Mouse (Mus musculus): ENCODE data around the gene 1300017J02Rik. TPM values are rescaled to one million over a fixed set of nuclear protein-coding genes. Genes with fewer than 3 reads are reported as not detected.

1300017J02Rik gene
- polyA plus RNA-seq, 1 experiment from 2014 or later = 2.9 TPM

DNA sequence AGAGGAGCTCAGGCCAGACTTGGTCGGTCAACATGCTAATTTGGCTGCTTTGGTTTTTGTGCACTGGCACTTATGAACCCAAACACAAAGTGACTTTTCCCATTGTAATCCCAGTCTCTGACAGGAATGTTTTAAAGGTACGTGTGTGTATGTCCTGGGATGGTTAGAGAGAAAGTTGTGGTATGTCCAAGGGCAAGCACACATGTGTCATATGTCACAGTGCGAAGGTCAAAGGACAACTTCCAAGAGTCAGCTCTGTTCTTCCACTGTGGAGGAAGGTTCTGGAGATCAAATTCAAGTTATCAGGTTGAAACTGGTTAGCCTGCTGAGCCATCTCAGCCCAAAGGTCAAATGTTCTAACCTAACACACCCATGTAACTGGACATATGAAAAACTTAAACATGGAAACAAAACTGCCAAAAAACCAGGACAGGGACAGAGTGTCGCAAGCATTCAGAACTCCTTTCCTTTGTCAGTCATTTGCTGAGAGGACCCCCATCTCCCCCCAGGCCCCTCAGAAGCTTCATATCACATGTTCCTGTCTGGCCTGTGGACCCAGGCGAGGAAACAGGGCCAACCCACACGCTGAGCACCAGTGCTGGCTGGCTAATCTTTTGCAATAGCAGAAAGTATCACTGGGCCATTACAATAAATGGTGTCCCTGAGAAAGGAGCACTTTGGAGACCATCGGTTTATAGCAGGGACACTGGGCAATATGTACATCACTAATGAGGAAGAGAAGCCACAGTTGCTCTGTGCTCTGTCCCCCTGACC is 72.5 kb downstream of the 1300017J02Rik start:
- Histone ChIP-seq H3K4me1 (replicated peaks; ENCODE audit: control insufficient read depth, insufficient read depth, low read length) (no peaks in the 10 kb centered on the region), H3K4me2 (ENCODE audit: low read depth, low read length, severe bottlenecking) (no peak overlapping the region), H3K27me3 (ENCODE audit: control insufficient read depth, insufficient read depth, low read length) (no peaks in the 10 kb centered on the region), H3K27ac (ENCODE audit: low read depth, low read length) (no peak overlapping the region), H3K36me3 (ENCODE audit: control insufficient read depth, insufficient read depth, low read length) (no peaks in the 10 kb centered on the region), H3K9me3 (ENCODE audit: control insufficient read depth, low read length) (no peaks in the 10 kb centered on the region), H3K4me3 (ENCODE audit: low read depth, low read length) (no peak overlapping the region), H3K9ac (ENCODE audit: low read length) (no peak overlapping the region)
- ATAC-seq (replicated peaks; ENCODE audit: low FRiP score) = no peak
- DNase-seq (ENCODE audit: low spot score) = no peak
- WGBS = 85% methylated on average over 7 of the region's 7 CpGs

DNA sequence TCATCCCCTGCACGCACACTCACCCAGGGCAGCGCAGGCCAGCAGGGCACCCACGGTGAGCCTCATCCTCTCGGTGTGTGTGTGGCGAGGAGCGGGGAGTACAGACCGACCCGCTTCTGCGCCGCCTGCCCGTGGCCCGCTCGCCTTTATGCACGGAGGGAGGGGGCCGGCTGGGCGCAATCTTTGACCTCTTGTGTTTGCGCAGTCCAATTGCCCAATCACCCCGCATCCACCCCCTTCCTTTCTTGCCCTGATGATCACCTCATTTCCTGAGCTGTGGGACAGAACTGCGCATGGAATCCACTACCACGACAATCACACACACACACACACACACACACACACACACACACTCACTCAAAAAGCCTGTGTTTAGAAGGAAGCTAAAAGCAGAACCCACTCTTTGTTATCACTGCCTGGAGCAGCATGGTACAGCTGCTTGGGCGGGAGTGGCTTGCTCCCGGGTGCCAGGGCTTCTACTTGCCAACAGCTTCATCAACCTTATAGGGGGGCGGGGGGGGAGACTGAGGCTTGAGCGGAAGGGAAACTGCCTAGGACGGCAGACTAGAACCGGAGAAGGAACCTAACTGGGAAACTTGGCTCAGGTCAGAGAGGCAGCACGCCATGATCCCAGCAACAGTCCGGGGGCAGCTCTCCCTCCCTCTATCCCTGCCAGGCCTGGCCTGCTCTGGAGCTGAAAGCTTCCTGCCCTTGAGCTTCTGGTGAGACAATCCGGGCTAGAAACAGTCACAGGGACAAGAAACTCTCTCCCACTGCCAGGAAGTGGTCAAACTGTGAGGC is 74.5 kb downstream of the 1300017J02Rik start, which contains the start of the genes Gm20425 and Trf:
Gene Gm20425, minus strand, starts transcription at position 157 of the 801 bp plus-strand sequence.
Gene Trf, minus strand, starts transcription at position 294 of the 801 bp plus-strand sequence.
- DNase-seq (ENCODE audit: low spot score) = peak; percentile 60
- WGBS = 70% methylated on average over 29 of the region's 29 CpGs
- Histone ChIP-seq H3K36me3 (ENCODE audit: control insufficient read depth, insufficient read depth, low read length) (no peaks in the 10 kb centered on the region), H3K27ac (ENCODE audit: low read depth, low read length) (no peak within 1 kb of the TSS), H3K4me3 (ENCODE audit: low read depth, low read length) (no peak within 1 kb of the TSS), H3K27me3 (ENCODE audit: control insufficient read depth, insufficient read depth, low read length) (no peaks in the 10 kb centered on the region), H3K9me3 (ENCODE audit: control insufficient read depth, low read length) (no peaks in the 10 kb centered on the region), H3K9ac (ENCODE audit: low read length) (no peak within 1 kb of the TSS), H3K4me1 (replicated peaks; ENCODE audit: control insufficient read depth, insufficient read depth, low read length) (no peaks in the 10 kb centered on the region), H3K4me2 (ENCODE audit: low read depth, low read length, severe bottlenecking) (0 out of 2 replicates have a peak within 1 kb of the TSS, but pooled peaks have one; percentile 21)
- no peak for ATAC-seq (replicated peaks; ENCODE audit: low FRiP score)

DNA sequence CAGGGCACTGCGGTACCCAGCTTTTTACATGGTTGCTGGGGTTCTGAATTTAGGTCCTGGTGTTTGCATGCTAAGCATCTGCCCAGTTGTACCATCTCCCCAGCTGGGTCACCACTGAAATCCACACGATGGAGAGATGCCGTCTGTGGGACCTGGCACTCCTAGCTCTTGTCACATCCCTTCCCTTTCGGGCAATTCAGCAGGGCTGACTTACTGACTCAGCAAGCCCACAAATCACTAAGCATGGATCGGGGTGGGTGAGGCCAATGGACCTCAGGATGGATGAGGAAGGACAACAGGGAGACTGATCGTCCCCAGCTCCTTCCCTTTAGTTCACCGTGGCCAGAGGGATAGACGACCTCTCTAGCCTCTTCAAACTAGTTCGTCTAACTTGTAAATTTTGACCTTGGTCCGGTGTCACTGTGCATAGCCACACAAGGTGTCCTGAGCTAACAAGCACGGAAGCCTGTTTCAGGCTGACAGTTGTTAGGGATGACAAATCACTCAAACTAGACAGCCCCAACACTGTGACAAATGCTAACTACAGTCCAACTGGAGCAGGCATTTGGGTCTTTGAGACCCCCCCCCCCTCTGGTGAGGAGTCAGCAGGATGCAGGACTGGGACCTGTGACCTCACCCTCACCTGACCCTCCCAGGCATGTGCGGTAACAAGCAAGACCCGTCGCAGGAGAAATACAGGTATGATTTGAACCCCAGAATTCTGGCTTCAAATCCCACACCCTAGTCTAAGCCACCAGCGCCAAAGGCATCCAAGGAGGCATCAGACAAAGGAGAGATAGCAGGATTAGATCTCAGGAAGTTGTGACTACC is 75.6 kb downstream of the 1300017J02Rik start:
- Histone ChIP-seq H3K9me3 (ENCODE audit: control insufficient read depth, low read length) (no peaks in the 10 kb centered on the region), H3K27me3 (ENCODE audit: control insufficient read depth, insufficient read depth, low read length) (no peaks in the 10 kb centered on the region), H3K36me3 (ENCODE audit: control insufficient read depth, insufficient read depth, low read length) (no peaks in the 10 kb centered on the region), H3K27ac (ENCODE audit: low read depth, low read length) (no peak overlapping the region), H3K4me2 (ENCODE audit: low read depth, low read length, severe bottlenecking) (no peak overlapping the region), H3K4me1 (replicated peaks; ENCODE audit: control insufficient read depth, insufficient read depth, low read length) (no peaks in the 10 kb centered on the region), H3K9ac (ENCODE audit: low read length) (no peak overlapping the region), H3K4me3 (ENCODE audit: low read depth, low read length) (no peak overlapping the region)
- 86% methylated on average over 15 of the region's 15 CpGs for WGBS
- ATAC-seq (replicated peaks; ENCODE audit: low FRiP score) = no peak
- DNase-seq (ENCODE audit: low spot score) = no peak

DNA sequence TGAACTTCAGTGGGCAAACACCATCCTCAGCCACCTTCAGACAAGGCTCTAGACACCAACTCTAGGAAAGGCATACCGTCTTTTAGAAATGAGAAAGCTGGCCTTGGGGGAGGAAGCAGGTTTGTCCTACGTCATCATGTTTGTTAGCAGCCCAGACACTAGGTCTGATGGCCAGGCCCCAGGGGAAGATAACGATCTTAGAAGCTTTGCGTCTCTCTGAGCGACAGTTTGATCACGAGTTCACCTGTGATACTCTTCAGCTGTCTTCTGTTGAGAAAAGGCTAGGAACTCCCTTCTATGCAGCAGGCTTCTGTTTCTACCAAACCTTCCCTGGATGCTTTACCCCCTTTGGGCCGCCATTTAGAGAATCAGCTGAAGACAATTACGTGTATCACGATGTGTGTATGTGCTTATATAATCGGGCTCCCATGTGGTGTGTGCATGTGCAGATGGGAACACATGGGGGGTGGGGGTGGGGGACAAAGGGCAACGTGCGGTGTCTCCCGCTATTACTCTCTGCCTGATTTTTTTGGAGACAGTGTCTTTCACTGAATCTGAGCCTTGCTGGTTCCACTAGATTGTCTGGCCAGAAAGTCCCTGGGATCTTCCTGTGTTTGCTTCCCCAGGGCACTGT is 76.4 kb downstream of the 1300017J02Rik start:
- H3K4me3 ChIP-seq (ENCODE audit: low read depth, low read length) = no peak overlapping the region
- H3K36me3 ChIP-seq (ENCODE audit: control insufficient read depth, insufficient read depth, low read length) = no peaks in the 10 kb centered on the region
- DNase-seq (ENCODE audit: low spot score) (no peak), ATAC-seq (replicated peaks; ENCODE audit: low FRiP score) (no peak)
- H3K9ac ChIP-seq (ENCODE audit: low read length) = no peak overlapping the region
- H3K9me3 ChIP-seq (ENCODE audit: control insufficient read depth, low read length) = no peaks in the 10 kb centered on the region
- no peaks in the 10 kb centered on the region for H3K4me1 ChIP-seq (replicated peaks; ENCODE audit: control insufficient read depth, insufficient read depth, low read length)
- no peaks in the 10 kb centered on the region for H3K27me3 ChIP-seq (ENCODE audit: control insufficient read depth, insufficient read depth, low read length)
- H3K27ac ChIP-seq (ENCODE audit: low read depth, low read length) = no peak overlapping the region
- H3K4me2 ChIP-seq (ENCODE audit: low read depth, low read length, severe bottlenecking) = no peak overlapping the region
- 89% methylated on average over 13 of the region's 13 CpGs for WGBS

DNA sequence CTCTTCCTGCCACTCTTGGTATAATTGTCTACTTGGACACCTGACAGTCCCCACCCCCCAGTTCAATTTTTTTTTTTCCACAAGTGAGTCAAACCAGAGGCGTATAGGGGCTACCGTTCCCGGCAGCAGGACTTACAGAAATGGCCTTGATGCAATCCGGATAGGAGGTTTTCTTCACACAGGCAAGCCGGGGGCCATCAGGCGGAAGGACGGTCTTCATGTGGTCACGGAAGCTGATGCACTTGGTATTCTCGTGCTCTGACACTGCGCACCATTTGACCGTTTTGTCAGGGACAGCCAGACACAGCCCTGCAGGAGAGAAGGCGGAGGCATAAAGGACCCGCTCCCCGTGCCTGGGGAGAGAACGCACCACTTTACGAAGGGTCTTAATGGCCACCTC is 77.1 kb downstream of the 1300017J02Rik start:
- H3K4me3 ChIP-seq (ENCODE audit: low read depth, low read length) = no peak overlapping the region
- no peak overlapping the region for H3K4me2 ChIP-seq (ENCODE audit: low read depth, low read length, severe bottlenecking)
- no peak overlapping the region for H3K9ac ChIP-seq (ENCODE audit: low read length)
- no peak overlapping the region for H3K27ac ChIP-seq (ENCODE audit: low read depth, low read length)
- 88% methylated on average over 16 of the region's 16 CpGs for WGBS
- no peaks in the 10 kb centered on the region for H3K36me3 ChIP-seq (ENCODE audit: control insufficient read depth, insufficient read depth, low read length)
- ATAC-seq (replicated peaks; ENCODE audit: low FRiP score) (no peak), DNase-seq (ENCODE audit: low spot score) (no peak)
- no peaks in the 10 kb centered on the region for H3K4me1 ChIP-seq (replicated peaks; ENCODE audit: control insufficient read depth, insufficient read depth, low read length)
- no peaks in the 10 kb centered on the region for H3K9me3 ChIP-seq (ENCODE audit: control insufficient read depth, low read length)
- H3K27me3 ChIP-seq (ENCODE audit: control insufficient read depth, insufficient read depth, low read length) = no peaks in the 10 kb centered on the region

DNA sequence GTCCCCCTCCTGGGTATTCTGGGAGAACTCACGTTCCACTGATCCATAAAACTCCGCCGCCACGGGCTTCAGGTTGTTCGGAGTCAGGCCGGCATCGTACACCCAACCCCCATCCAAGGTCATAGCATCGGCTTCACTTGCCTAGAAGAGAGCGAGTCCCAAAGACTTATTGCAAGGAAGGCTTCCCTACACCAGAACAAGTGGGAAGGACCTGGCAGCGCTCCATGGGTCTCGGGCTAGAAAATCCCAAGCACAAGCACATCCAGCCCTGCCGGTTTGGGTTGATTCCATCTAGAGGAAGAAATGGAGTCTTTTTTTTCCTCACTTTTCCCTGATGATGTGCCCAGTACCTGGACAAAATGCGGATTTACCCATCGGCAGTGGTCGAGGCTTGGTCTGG is 78.1 kb downstream of the 1300017J02Rik start:
- Histone ChIP-seq H3K27me3 (ENCODE audit: control insufficient read depth, insufficient read depth, low read length) (no peaks in the 10 kb centered on the region), H3K9ac (ENCODE audit: low read length) (no peak overlapping the region), H3K36me3 (ENCODE audit: control insufficient read depth, insufficient read depth, low read length) (no peaks in the 10 kb centered on the region), H3K9me3 (ENCODE audit: control insufficient read depth, low read length) (no peaks in the 10 kb centered on the region), H3K4me1 (replicated peaks; ENCODE audit: control insufficient read depth, insufficient read depth, low read length) (no peaks in the 10 kb centered on the region), H3K4me3 (ENCODE audit: low read depth, low read length) (no peak overlapping the region), H3K4me2 (ENCODE audit: low read depth, low read length, severe bottlenecking) (no peak overlapping the region), H3K27ac (ENCODE audit: low read depth, low read length) (no peak overlapping the region)
- WGBS = 95% methylated on average over 15 of the region's 15 CpGs
- ATAC-seq (replicated peaks; ENCODE audit: low FRiP score) = no peak
- no peak for DNase-seq (ENCODE audit: low spot score)

DNA sequence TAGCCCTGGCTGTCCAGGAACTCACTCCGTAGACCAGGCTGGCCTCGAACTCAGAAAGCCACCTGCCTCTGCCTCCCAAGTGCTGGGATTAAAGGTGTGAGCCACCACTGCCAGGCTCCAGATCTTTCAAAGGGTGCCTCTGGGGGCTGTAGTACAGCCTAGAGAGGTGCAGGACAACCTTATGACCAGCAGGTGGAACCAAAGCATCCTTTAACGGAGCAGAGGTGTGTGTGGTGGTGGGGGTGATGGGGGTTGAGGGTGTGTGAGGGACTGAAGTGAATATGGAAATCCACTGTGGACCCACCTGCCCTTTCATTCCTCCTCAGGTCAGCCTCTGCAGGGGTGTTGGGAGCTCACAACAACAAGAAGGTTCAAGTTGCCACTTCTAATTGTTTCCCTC is 79.4 kb downstream of the 1300017J02Rik start:
- Histone ChIP-seq H3K36me3 (ENCODE audit: control insufficient read depth, insufficient read depth, low read length) (no peaks in the 10 kb centered on the region), H3K27me3 (ENCODE audit: control insufficient read depth, insufficient read depth, low read length) (no peaks in the 10 kb centered on the region), H3K4me3 (ENCODE audit: low read depth, low read length) (no peak overlapping the region), H3K27ac (ENCODE audit: low read depth, low read length) (no peak overlapping the region), H3K9me3 (ENCODE audit: control insufficient read depth, low read length) (no peaks in the 10 kb centered on the region), H3K4me2 (ENCODE audit: low read depth, low read length, severe bottlenecking) (no peak overlapping the region), H3K9ac (ENCODE audit: low read length) (no peak overlapping the region), H3K4me1 (replicated peaks; ENCODE audit: control insufficient read depth, insufficient read depth, low read length) (no peaks in the 10 kb centered on the region)
- ATAC-seq (replicated peaks; ENCODE audit: low FRiP score) (no peak), DNase-seq (ENCODE audit: low spot score) (no peak)
- 72% methylated on average over 3 of the region's 3 CpGs for WGBS

DNA sequence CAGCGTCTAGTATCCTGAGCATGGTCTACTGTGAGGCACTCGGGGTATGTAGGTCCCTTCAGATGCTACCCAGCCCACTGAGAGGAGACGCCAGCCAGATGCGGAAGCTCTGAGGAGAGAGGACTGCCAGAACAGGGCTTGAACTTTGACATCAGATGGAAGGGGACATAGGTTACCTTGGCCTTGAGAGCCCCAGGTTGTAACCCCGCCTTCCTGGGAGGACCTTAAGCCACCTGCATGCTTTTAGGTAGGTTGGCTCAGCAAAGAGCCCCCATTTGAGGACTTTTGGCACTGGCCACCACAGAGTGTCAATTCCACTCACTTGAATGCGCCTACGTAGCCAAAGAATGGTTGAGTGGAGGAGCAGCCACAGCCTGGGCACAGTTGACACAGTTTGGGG is 80.2 kb downstream of the 1300017J02Rik start:
- Histone ChIP-seq H3K9ac (ENCODE audit: low read length) (no peak overlapping the region), H3K27ac (ENCODE audit: low read depth, low read length) (no peak overlapping the region), H3K4me3 (ENCODE audit: low read depth, low read length) (no peak overlapping the region), H3K9me3 (ENCODE audit: control insufficient read depth, low read length) (no peaks in the 10 kb centered on the region), H3K27me3 (ENCODE audit: control insufficient read depth, insufficient read depth, low read length) (no peaks in the 10 kb centered on the region), H3K36me3 (ENCODE audit: control insufficient read depth, insufficient read depth, low read length) (no peaks in the 10 kb centered on the region), H3K4me2 (ENCODE audit: low read depth, low read length, severe bottlenecking) (no peak overlapping the region), H3K4me1 (replicated peaks; ENCODE audit: control insufficient read depth, insufficient read depth, low read length) (no peaks in the 10 kb centered on the region)
- ATAC-seq (replicated peaks; ENCODE audit: low FRiP score) (no peak), DNase-seq (ENCODE audit: low spot score) (no peak)
- WGBS = 95% methylated on average over 7 of the region's 7 CpGs

Measured in forebrain, embryonic 11.5 days (tissue).